Mouse (Mus musculus): Measurements from ENCODE around the gene Tifa. TPM values are rescaled to one million over a fixed set of nuclear protein-coding genes. Genes with fewer than 3 reads are reported as not detected.
A peak's percentile ranks its signal among the peaks of the same experiment; 100 is the strongest.

Gene Tifa
- polyA plus RNA-seq, 1 experiment from 2014 or later: 27.4 TPM

DNA sequence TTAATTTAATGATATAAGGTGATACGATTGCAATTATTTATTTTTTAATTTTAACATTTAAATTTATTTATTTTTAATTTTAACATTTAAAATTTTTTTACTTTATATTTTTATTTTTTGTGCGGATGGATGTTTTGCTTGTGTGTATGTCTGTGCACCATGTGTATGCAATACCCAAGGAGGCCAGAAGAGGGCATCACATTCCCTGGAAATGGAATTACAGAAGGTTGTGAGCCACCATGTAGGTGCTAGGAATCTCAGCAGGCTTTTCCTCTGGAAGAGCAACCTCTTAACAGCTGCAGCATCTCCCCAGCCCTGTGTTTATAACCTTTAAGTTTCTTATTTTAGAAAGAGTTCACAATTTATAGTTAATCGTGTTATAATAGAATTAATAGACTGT is 6.2 kb downstream of the Tifa start:
- Histone ChIP-seq H3K27ac (ENCODE audit: low read length) (no peak overlapping the region), H3K4me3 (ENCODE audit: low read length) (no peak overlapping the region), H3K9me3 (ENCODE audit: control insufficient read depth, low read length) (no peaks in the 10 kb centered on the region), H3K27me3 (replicated peaks; ENCODE audit: control insufficient read depth, insufficient read depth, low read length) (no peaks in the 10 kb centered on the region), H3K9ac (ENCODE audit: low read depth, low read length) (no peak overlapping the region), H3K4me2 (ENCODE audit: low read depth, low read length) (no peak overlapping the region), H3K36me3 (ENCODE audit: control insufficient read depth, insufficient read depth, low read length) (0 out of 2 replicates have a peak, but pooled peaks cover 3% of the 10 kb centered on the region), H3K4me1 (ENCODE audit: control insufficient read depth, insufficient read depth, low read length) (peaks cover 3% of the 10 kb centered on the region; the same call in 1 of the 2 replicates)
- ATAC-seq: no peak
- 88% methylated on average over 3 of the region's 3 CpGs for WGBS

DNA sequence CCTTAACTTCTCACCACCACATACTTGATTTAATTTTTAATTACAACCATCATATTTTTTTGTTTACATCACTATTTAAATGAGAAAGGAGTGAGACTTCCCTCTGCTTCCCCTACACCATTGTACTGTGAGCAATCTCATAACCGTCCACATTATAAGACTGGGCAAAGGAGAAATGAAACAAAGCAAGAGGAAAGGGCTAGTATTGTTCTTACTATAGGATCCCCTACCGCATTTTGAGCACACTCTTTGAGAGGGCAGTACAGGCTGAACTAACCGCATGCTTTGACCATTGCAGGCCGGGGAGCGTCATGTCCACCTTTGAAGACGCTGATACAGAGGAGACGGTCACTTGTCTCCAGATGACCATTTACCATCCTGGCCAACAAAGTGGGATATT is 6.7 kb downstream of the Tifa start:
- no peak overlapping the region for H3K4me3 ChIP-seq (ENCODE audit: low read length)
- WGBS: 93% methylated on average over 7 of the region's 7 CpGs
- H3K27me3 ChIP-seq (replicated peaks; ENCODE audit: control insufficient read depth, insufficient read depth, low read length): no peaks in the 10 kb centered on the region
- H3K4me1 ChIP-seq (ENCODE audit: control insufficient read depth, insufficient read depth, low read length): peaks cover 1% of the 10 kb centered on the region; the same call in 1 of the 2 replicates
- no peak overlapping the region for H3K27ac ChIP-seq (ENCODE audit: low read length)
- H3K36me3 ChIP-seq (ENCODE audit: control insufficient read depth, insufficient read depth, low read length): 0 out of 2 replicates have a peak, but pooled peaks cover 3% of the 10 kb centered on the region
- ATAC-seq: no peak
- H3K9ac ChIP-seq (ENCODE audit: low read depth, low read length): no peak overlapping the region
- H3K4me2 ChIP-seq (ENCODE audit: low read depth, low read length): no peak overlapping the region
- no peaks in the 10 kb centered on the region for H3K9me3 ChIP-seq (ENCODE audit: control insufficient read depth, low read length)

DNA sequence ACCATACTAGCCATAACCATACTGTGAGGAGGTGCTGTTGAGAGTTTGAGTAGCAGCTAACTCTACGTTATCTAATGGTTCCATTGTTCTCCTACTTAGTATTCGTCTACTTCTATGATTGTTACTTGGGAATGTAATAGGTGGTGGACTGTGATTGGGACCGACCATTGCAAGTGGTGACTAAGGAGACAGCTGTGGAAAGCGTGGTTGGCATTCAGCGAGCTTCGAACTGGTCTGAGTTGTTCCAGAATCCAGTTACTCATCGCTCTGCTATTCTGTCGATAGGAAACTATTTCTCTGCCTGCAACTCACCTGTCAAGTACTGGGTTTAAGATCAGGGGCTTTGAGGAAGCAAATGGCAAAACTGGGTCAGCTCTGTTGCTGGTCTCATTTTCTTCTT is 11.6 kb downstream of the Tifa start:
- no peak overlapping the region for H3K9ac ChIP-seq (ENCODE audit: low read depth, low read length)
- no peak overlapping the region for H3K4me3 ChIP-seq (ENCODE audit: low read length)
- H3K9me3 ChIP-seq (ENCODE audit: control insufficient read depth, low read length): no peaks in the 10 kb centered on the region
- no peak overlapping the region for H3K4me2 ChIP-seq (ENCODE audit: low read depth, low read length)
- no peak overlapping the region for H3K27ac ChIP-seq (ENCODE audit: low read length)
- ATAC-seq: no peak
- H3K36me3 ChIP-seq (ENCODE audit: control insufficient read depth, insufficient read depth, low read length): 0 out of 2 replicates have a peak, but pooled peaks cover 3% of the 10 kb centered on the region
- no peaks in the 10 kb centered on the region for H3K27me3 ChIP-seq (replicated peaks; ENCODE audit: control insufficient read depth, insufficient read depth, low read length)
- H3K4me1 ChIP-seq (ENCODE audit: control insufficient read depth, insufficient read depth, low read length): no peaks in the 10 kb centered on the region
- 93% methylated on average over 8 of the region's 8 CpGs for WGBS

DNA sequence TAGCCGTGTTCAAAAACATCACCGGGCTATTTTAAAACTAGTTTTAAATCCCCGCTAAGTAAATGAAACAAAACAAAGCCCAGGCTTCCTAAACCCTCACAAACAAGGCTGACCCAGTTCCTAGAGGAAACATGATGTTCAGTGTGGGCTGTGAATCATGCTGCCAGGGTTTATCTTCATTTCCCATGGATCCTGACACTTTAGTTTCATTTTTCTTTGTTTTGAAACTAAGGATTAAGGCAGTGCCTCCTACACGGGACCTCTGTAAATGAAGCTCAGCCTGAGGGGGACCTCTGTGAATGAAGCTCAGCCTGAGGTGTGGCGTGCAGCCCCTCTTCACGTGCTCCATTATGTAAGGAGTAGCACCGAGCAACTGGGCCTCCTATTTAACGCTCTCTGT is 13.2 kb downstream of the Tifa start:
- Histone ChIP-seq H3K4me1 (ENCODE audit: control insufficient read depth, insufficient read depth, low read length) (no peaks in the 10 kb centered on the region), H3K9me3 (ENCODE audit: control insufficient read depth, low read length) (no peaks in the 10 kb centered on the region), H3K4me3 (ENCODE audit: low read length) (no peak overlapping the region), H3K27ac (ENCODE audit: low read length) (no peak overlapping the region), H3K36me3 (ENCODE audit: control insufficient read depth, insufficient read depth, low read length) (0 out of 2 replicates have a peak, but pooled peaks cover 3% of the 10 kb centered on the region), H3K4me2 (ENCODE audit: low read depth, low read length) (no peak overlapping the region), H3K27me3 (replicated peaks; ENCODE audit: control insufficient read depth, insufficient read depth, low read length) (no peaks in the 10 kb centered on the region), H3K9ac (ENCODE audit: low read depth, low read length) (no peak overlapping the region)
- WGBS: 46% methylated on average over 8 of the region's 8 CpGs
- ATAC-seq: no peak

DNA sequence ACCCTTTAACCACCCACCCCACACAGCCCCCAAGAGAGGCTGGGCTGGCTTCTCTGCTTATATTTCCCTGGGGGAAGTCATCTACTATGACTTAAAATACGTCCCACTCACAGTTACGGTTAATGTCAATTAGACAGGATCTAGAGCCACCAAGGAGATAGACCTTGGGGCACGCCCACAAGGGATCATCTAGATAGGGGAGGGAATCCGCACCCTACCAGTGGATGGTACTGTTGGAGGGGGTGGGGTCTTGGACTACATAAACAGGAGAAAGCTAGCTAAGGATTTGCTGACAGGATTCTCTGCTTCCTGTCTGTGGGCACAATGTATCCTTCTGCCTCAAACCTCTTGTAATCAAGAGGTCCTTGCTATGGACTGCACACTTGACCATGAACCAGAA is 14.8 kb downstream of the Tifa start:
- Histone ChIP-seq H3K27ac (ENCODE audit: low read length) (no peak overlapping the region), H3K27me3 (replicated peaks; ENCODE audit: control insufficient read depth, insufficient read depth, low read length) (no peaks in the 10 kb centered on the region), H3K9me3 (ENCODE audit: control insufficient read depth, low read length) (no peaks in the 10 kb centered on the region), H3K4me3 (ENCODE audit: low read length) (no peak overlapping the region), H3K4me2 (ENCODE audit: low read depth, low read length) (no peak overlapping the region), H3K4me1 (ENCODE audit: control insufficient read depth, insufficient read depth, low read length) (no peaks in the 10 kb centered on the region), H3K36me3 (ENCODE audit: control insufficient read depth, insufficient read depth, low read length) (peaks cover 10% of the 10 kb centered on the region), H3K9ac (ENCODE audit: low read depth, low read length) (no peak overlapping the region)
- no peak for ATAC-seq
- whole genome bisulfite sequencing: 77% methylated on average over 4 of the region's 4 CpGs

DNA sequence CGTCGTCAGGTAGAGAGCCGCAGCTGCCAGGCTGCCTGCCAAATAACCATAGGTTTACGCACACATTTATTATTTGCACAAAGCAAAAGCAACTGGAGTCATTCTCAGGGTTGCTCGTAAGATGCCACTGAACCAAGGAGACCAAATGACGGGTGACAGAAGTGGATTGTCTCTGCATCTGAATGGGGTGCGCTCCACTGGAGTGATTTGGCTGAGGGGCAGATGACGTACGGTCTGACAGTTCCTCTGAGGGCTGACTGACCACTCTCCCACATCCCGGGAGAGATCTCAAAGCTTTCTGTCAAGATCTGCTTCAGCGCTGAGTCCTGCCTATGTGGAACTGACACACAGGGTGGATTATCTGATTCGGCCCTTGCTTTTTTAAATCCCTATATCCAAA is 15.5 kb downstream of the Tifa start:
- Histone ChIP-seq H3K4me3 (ENCODE audit: low read length) (no peak overlapping the region), H3K9ac (ENCODE audit: low read depth, low read length) (no peak overlapping the region)
- no peak for ATAC-seq

DNA sequence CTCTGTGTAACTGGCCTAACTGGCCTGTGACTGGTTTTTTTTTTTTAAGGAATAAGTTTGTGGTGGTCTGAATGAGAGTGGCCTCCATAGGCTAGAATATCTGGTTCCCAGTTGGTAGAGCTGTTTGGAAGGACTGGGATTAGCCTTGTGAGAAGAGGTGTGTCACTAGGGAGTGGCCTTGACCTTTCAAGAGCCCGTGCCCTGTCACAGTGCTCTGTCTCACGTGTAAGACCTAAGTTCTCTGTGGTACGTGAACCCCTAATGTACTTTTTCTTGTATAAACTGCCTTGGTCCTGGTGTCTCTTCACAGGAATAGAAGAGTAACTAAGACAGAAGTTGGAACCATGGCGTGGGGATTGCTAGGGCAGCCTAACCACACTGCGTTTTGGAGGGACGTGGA is 16.4 kb downstream of the Tifa start:
- ATAC-seq: 0 out of 2 replicates have a peak, but pooled peaks have one; percentile 10
- no peak overlapping the region for H3K9ac ChIP-seq (ENCODE audit: low read depth, low read length)
- H3K9me3 ChIP-seq (ENCODE audit: control insufficient read depth, low read length): no peaks in the 10 kb centered on the region
- 94% methylated on average over 6 of the region's 6 CpGs for whole genome bisulfite sequencing
- H3K36me3 ChIP-seq (ENCODE audit: control insufficient read depth, insufficient read depth, low read length): peaks cover 10% of the 10 kb centered on the region
- H3K27ac ChIP-seq (ENCODE audit: low read length): no peak overlapping the region
- no peaks in the 10 kb centered on the region for H3K27me3 ChIP-seq (replicated peaks; ENCODE audit: control insufficient read depth, insufficient read depth, low read length)
- H3K4me3 ChIP-seq (ENCODE audit: low read length): no peak overlapping the region
- H3K4me1 ChIP-seq (ENCODE audit: control insufficient read depth, insufficient read depth, low read length): no peaks in the 10 kb centered on the region
- no peak overlapping the region for H3K4me2 ChIP-seq (ENCODE audit: low read depth, low read length)

More for the DNA sequence above, 15.5 kb downstream of the Tifa start:
- H3K36me3 ChIP-seq (ENCODE audit: control insufficient read depth, insufficient read depth, low read length): peaks cover 10% of the 10 kb centered on the region
- H3K9me3 ChIP-seq (ENCODE audit: control insufficient read depth, low read length): no peaks in the 10 kb centered on the region
- no peaks in the 10 kb centered on the region for H3K4me1 ChIP-seq (ENCODE audit: control insufficient read depth, insufficient read depth, low read length)
- H3K27ac ChIP-seq (ENCODE audit: low read length): no peak overlapping the region
- no peaks in the 10 kb centered on the region for H3K27me3 ChIP-seq (replicated peaks; ENCODE audit: control insufficient read depth, insufficient read depth, low read length)
- WGBS: 84% methylated on average over 12 of the region's 12 CpGs
- H3K4me2 ChIP-seq (ENCODE audit: low read depth, low read length): no peak overlapping the region

DNA sequence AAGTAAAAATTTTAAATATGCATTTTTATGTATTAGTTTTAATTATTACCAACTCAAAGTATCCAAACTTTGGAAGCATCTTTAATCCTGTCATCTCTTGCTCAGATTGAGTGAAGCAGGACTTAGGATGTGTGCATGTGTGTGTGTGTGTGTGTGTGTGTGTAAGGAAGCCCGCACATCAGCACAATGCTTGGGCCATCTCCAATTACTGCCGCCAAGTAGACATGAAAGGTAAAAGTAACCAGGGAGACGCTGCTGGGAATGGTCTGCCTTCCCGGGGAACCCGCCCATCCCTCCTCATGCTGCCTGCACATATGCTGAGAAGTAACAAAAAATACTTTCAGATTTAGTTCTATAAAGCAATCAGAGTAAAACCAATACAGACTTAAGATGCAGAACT is 18.2 kb downstream of the Tifa start:
- Histone ChIP-seq H3K27ac (ENCODE audit: low read length) (no peak overlapping the region), H3K4me3 (ENCODE audit: low read length) (no peak overlapping the region), H3K9me3 (ENCODE audit: control insufficient read depth, low read length) (no peaks in the 10 kb centered on the region), H3K4me2 (ENCODE audit: low read depth, low read length) (no peak overlapping the region), H3K4me1 (ENCODE audit: control insufficient read depth, insufficient read depth, low read length) (no peaks in the 10 kb centered on the region), H3K27me3 (replicated peaks; ENCODE audit: control insufficient read depth, insufficient read depth, low read length) (no peaks in the 10 kb centered on the region), H3K36me3 (ENCODE audit: control insufficient read depth, insufficient read depth, low read length) (peaks cover 10% of the 10 kb centered on the region), H3K9ac (ENCODE audit: low read depth, low read length) (no peak overlapping the region)
- 83% methylated on average over 5 of the region's 5 CpGs for WGBS
- ATAC-seq: no peak

DNA sequence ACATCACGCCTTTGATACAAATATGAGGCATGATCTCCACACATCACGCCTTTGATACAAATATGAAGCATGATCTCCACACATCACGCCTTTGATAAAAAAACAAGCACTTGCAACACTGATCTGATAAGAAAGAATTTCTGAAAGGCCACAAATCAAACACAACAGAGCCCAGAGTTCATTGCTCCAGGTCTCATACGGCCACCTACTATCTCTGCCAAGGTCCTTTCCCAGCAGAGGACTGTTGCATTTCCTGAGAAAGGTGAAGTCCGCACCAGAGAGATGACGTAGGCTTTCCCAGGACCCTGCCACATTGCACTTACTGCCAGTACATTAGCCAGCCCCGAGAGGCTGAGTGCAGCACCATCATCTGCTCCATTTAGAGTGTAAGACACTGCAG is 19.5 kb downstream of the Tifa start:
- no peaks in the 10 kb centered on the region for H3K9me3 ChIP-seq (ENCODE audit: control insufficient read depth, low read length)
- no peaks in the 10 kb centered on the region for H3K27me3 ChIP-seq (replicated peaks; ENCODE audit: control insufficient read depth, insufficient read depth, low read length)
- no peak overlapping the region for H3K4me2 ChIP-seq (ENCODE audit: low read depth, low read length)
- peaks cover 10% of the 10 kb centered on the region for H3K36me3 ChIP-seq (ENCODE audit: control insufficient read depth, insufficient read depth, low read length)
- H3K4me1 ChIP-seq (ENCODE audit: control insufficient read depth, insufficient read depth, low read length): no peaks in the 10 kb centered on the region
- H3K4me3 ChIP-seq (ENCODE audit: low read length): no peak overlapping the region
- 89% methylated on average over 7 of the region's 7 CpGs for WGBS
- H3K27ac ChIP-seq (ENCODE audit: low read length): no peak overlapping the region
- no peak overlapping the region for H3K9ac ChIP-seq (ENCODE audit: low read depth, low read length)
- ATAC-seq: no peak

DNA sequence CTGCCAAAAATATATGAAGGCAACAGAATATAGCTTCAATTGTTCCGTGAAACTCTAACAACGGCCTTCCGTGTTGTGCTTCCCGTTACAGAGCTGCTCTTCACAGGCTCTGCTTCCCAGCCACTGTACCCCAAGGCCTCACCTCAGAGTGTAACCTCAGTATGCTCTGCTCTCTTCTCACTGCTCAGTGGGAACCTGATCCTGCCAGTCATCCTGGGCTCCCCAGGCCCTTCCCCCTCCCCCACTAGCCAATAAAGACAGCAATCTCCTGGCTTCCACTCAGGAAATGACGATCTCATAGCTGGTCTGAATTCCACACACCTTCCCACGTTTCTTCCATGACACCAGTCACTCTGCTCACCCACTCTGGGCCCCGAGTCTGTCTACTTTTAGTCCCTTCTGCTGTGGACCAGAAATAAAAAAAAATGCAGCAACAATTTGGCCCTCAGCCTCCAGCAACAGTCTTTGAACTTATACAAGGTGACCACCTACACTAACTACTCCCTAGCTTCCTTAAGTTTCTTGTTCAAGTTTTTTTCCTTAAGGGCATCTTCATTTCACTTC is 27.6 kb downstream of the Tifa start:
- no peak overlapping the region for H3K9ac ChIP-seq (ENCODE audit: low read depth, low read length)
- peaks cover 6% of the 10 kb centered on the region for H3K36me3 ChIP-seq (ENCODE audit: control insufficient read depth, insufficient read depth, low read length)
- no peak for ATAC-seq
- no peak overlapping the region for H3K27ac ChIP-seq (ENCODE audit: low read length)
- 76% methylated on average over 7 of the region's 7 CpGs for WGBS
- no peak overlapping the region for H3K4me2 ChIP-seq (ENCODE audit: low read depth, low read length)
- peaks cover 8% of the 10 kb centered on the region; the same call in 1 of the 2 replicates for H3K4me1 ChIP-seq (ENCODE audit: control insufficient read depth, insufficient read depth, low read length)
- no peaks in the 10 kb centered on the region for H3K9me3 ChIP-seq (ENCODE audit: control insufficient read depth, low read length)
- H3K27me3 ChIP-seq (replicated peaks; ENCODE audit: control insufficient read depth, insufficient read depth, low read length): no peaks in the 10 kb centered on the region
- H3K4me3 ChIP-seq (ENCODE audit: low read length): no peak overlapping the region

Data from intestine, embryonic 16.5 days (tissue).